Mouse (Mus musculus) midbrain, embryonic 10.5 days (tissue): Measurements from ENCODE around the gene Ctnna3. TPM values are rescaled to one million over a fixed set of nuclear protein-coding genes. Genes with fewer than 3 reads are reported as not detected.
A peak's percentile ranks its signal among the peaks of the same experiment; 100 is the strongest.

ENCODE experiments used
- DNase-seq: peaks from one replicate; pipeline ENCODE4 v3.0.0-alpha.2; 2017; ENCODE audit warnings: low spot score
- H3K27ac ChIP-seq: fragments of 300-500 bp; sonication (generic); replicated peaks from 2 replicates; pipeline ENCODE4 v1.5.1; 2016; ENCODE audit warnings: mild to moderate bottlenecking
- H3K27me3 ChIP-seq: fragments of 300-500 bp; sonication (generic); 2 replicates; pipeline ENCODE4 v1.6.1; 2016; ENCODE audit warnings: low read depth, mild to moderate bottlenecking; ENCODE audit not compliant: poor library complexity, severe bottlenecking
- H3K36me3 ChIP-seq: fragments of 300-500 bp; sonication (generic); 2 replicates; pipeline ENCODE4 v1.6.1; 2016; ENCODE audit warnings: mild to moderate bottlenecking, moderate library complexity
- H3K4me1 ChIP-seq: fragments of 300-500 bp; sonication (generic); 2 replicates; pipeline ENCODE4 v1.6.1; 2016
- H3K4me3 ChIP-seq: fragments of 300-500 bp; sonication (generic); 2 replicates; pipeline ENCODE4 v1.5.1; 2016; ENCODE audit warnings: mild to moderate bottlenecking, moderate library complexity
- H3K9me3 ChIP-seq: fragments of 300-500 bp; sonication (generic); replicated peaks from 2 replicates; pipeline ENCODE4 v1.6.1; 2016; ENCODE audit warnings: mild to moderate bottlenecking
- WGBS: fragments of 180-500 bp; shearing (Covaris S2); methylation state at CpG from one replicate; pipeline ENCODE4 v1.1.7; 2016; 5-methylcytosine and 5-hydroxymethylcytosine counted together
- polyA plus RNA-seq: library from polyadenylated mRNA; unstranded; fragments of >200 nt; fragmentation: Nextera tagmentation; extraction: Ambion mirVana; gene quantifications from 2 replicates; pipeline ENCODE4 v1.2.1, GENCODE M21; 2016

Ctnna3 gene
- polyA plus RNA-seq, 1 experiment from 2014 or later = 0.05 TPM

DNA sequence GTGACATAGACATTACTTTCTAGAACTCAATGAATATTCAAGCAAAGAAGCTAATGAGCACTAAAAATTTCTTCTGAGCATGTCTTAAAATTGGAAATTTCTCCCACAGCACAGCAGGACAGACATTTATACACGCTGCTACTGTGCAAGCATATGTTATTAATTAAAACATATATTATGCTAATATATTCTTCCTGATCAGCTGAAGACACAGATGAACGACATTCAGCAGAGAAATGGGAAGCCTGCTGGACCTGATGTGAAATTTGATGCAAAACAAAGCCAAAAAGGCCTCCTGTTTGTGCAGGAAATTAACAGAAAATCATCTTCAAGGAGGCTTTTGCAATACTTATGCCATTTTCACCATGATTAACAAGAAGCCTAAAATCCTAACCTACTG is 1114.5 kb downstream of the Ctnna3 start:
- WGBS = 73% methylated on average over 2 of the region's 2 CpGs
- no peaks in the 10 kb centered on the region for H3K4me1 ChIP-seq
- no peaks in the 10 kb centered on the region for H3K36me3 ChIP-seq
- no peak overlapping the region for H3K4me3 ChIP-seq
- DNase-seq = no peak
- H3K9me3 ChIP-seq = no peaks in the 10 kb centered on the region
- H3K27ac ChIP-seq = no peak overlapping the region
- no peaks in the 10 kb centered on the region for H3K27me3 ChIP-seq

DNA sequence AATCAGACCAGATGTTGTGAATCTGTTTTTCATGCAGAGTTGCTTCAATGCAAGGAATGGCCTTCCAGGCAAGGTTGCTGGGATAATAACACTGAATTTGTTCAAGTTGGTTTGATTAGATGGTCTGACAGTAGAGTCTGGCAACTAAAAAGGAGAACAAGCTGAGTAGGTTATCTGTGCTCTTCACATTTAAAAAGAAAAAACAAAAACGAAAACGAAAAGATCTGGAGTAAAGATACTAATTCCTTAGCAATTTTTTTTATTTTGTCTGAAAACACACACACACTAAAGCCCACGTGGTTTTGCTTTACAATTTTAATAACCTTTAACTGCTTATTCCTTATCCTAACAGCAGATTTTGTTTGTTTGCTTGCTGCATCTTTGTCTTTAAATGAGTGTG is 1141.4 kb downstream of the Ctnna3 start:
- Histone ChIP-seq H3K4me1 (no peaks in the 10 kb centered on the region), H3K36me3 (no peaks in the 10 kb centered on the region), H3K27me3 (no peaks in the 10 kb centered on the region), H3K27ac (no peak overlapping the region), H3K4me3 (no peak overlapping the region), H3K9me3 (no peaks in the 10 kb centered on the region)
- no peak for DNase-seq
- WGBS = 85% methylated on average over 3 of the region's 3 CpGs

DNA sequence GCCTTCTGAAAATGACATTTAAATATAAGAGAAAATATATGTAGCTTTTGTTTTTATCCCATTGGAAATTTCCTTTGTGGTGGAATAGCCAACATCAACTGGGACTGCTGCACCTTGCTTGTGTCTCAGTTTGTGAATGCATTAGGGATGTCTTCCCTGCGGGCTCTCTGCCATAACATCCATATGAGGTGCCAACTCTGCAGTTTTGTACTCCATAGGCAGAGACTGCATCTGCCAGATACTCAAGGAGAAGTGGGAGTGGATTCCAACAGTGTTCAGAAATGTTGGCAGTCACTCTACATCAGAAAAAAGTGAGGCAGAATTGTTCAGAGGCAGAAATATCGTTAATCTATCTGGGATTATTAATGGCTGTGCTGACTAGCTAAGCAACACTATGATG is 1158.2 kb downstream of the Ctnna3 start:
- 94% methylated on average over 2 of the region's 2 CpGs for WGBS
- H3K27me3 ChIP-seq = no peaks in the 10 kb centered on the region
- H3K4me3 ChIP-seq = no peak overlapping the region
- H3K4me1 ChIP-seq = no peaks in the 10 kb centered on the region
- H3K27ac ChIP-seq = no peak overlapping the region
- DNase-seq = no peak
- no peaks in the 10 kb centered on the region for H3K36me3 ChIP-seq
- H3K9me3 ChIP-seq = no peaks in the 10 kb centered on the region

DNA sequence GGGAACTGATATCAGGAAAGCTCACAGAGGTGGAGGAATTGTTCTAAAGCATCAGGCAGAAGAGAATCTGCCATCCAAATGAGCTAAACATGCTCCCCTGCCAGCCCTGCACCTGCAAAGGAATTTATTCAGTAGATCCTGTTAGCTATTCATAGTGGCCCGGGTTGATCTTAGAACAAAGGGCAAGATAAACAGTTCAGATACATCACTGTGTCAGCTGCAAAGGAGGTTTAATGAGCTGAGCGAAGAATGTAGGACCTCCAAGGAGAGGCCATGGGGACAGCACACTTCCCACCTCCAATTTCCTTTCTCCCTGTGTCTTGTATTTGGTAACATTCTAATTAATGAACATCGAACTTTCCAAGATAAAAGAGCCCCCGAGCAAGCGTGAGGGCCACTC is 1206.9 kb downstream of the Ctnna3 start:
- Histone ChIP-seq H3K4me1 (0 out of 2 replicates have a peak, but pooled peaks cover 6% of the 10 kb centered on the region), H3K4me3 (no peak overlapping the region), H3K27ac (no peak overlapping the region), H3K9me3 (no peaks in the 10 kb centered on the region), H3K27me3 (no peaks in the 10 kb centered on the region), H3K36me3 (no peaks in the 10 kb centered on the region)
- WGBS = 45% methylated on average over 5 of the region's 5 CpGs
- DNase-seq = no peak

DNA sequence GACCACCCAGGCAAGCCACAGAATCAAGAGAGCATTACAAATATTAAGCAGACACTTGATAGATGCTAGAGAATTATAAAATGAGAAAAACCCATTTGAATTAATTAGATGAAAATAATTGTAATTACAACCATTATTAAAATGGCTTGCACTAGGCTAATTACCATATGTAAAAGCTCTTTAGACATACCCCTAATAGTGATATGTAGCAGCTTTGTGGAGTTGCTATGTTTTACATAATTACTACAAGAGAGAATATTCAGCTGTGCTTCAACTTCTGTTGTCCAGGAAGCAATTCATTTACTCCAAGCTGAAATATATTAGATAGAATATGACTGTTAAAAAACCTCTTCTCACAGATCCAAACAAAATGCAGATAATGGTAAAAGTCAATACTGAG is 1209.2 kb downstream of the Ctnna3 start:
- no peaks in the 10 kb centered on the region for H3K27me3 ChIP-seq
- no peak overlapping the region for H3K4me3 ChIP-seq
- H3K4me1 ChIP-seq = 0 out of 2 replicates have a peak, but pooled peaks cover 6% of the 10 kb centered on the region
- no peaks in the 10 kb centered on the region for H3K36me3 ChIP-seq
- no peaks in the 10 kb centered on the region for H3K9me3 ChIP-seq
- no peak for DNase-seq
- no peak overlapping the region for H3K27ac ChIP-seq

DNA sequence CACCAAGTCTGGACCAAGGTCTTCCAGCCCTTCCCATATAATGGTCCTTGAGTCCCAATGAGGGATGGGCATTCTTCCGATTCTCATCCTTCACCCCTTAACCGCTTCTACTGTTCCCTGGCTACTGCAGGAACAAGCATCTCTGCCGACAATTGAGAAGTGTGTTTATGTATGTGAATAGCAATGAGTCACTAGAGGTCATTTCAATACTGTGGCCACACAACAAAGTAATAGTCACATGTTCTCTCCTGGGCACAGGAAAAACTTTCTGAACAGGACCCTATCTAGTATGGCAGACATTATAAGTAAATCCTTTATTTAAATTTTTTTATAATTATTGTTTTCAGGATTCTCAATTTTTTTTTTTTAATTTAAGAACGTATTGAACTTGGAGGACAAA is 1211.2 kb downstream of the Ctnna3 start:
- no peak overlapping the region for H3K4me3 ChIP-seq
- H3K36me3 ChIP-seq = no peaks in the 10 kb centered on the region
- 82% methylated on average over 4 of the region's 4 CpGs for WGBS
- H3K4me1 ChIP-seq = 0 out of 2 replicates have a peak, but pooled peaks cover 6% of the 10 kb centered on the region
- no peak for DNase-seq
- H3K27me3 ChIP-seq = no peaks in the 10 kb centered on the region
- H3K9me3 ChIP-seq = no peaks in the 10 kb centered on the region
- H3K27ac ChIP-seq = no peak overlapping the region

DNA sequence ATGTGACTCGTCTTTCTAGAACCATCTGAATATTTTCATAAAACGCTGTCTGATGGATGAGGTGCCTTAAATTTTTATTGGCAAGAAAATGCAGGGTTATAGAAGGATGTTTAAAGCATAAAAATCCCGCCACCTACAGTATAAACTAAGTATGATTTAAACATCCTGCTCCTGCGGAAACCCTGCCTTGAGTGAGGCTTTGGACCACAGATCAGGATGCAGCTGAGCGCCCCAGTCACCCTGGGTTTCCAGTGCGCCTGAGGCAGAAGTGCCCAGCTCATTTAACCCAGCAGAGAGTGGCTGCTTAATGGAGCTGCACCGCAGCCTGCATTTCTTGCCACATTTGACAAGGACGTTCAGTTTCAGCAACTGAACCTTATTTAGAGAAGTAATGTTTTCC is 1211.7 kb downstream of the Ctnna3 start:
- H3K4me1 ChIP-seq = 0 out of 2 replicates have a peak, but pooled peaks cover 5% of the 10 kb centered on the region
- no peaks in the 10 kb centered on the region for H3K27me3 ChIP-seq
- no peak overlapping the region for H3K27ac ChIP-seq
- H3K4me3 ChIP-seq = no peak overlapping the region
- no peak for DNase-seq
- H3K9me3 ChIP-seq = no peaks in the 10 kb centered on the region
- H3K36me3 ChIP-seq = no peaks in the 10 kb centered on the region
- WGBS = 77% methylated on average over 8 of the region's 8 CpGs

DNA sequence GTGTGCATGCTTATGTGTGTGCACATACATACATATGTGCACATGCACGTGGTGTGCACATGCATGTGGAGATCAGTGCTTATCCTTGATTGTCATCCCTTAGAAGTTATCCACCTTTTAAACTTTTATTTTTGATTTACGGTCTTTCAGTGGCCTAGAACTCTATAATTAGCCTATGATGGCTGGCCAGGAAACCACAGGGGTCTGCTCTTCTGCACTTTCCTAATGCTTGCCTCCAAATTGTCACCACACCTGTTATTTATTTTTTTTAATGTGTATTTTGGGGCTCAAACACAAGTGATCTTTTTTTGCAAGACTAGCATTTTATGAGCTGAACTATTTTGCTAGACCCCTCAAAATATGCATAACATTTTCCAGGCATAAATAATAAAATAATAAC is 1214.1 kb downstream of the Ctnna3 start:
- no peak overlapping the region for H3K4me3 ChIP-seq
- no peaks in the 10 kb centered on the region for H3K9me3 ChIP-seq
- H3K4me1 ChIP-seq = no peaks in the 10 kb centered on the region
- no peak for DNase-seq
- 78% methylated on average over 2 of the region's 2 CpGs for WGBS
- no peaks in the 10 kb centered on the region for H3K27me3 ChIP-seq
- no peak overlapping the region for H3K27ac ChIP-seq
- H3K36me3 ChIP-seq = no peaks in the 10 kb centered on the region

DNA sequence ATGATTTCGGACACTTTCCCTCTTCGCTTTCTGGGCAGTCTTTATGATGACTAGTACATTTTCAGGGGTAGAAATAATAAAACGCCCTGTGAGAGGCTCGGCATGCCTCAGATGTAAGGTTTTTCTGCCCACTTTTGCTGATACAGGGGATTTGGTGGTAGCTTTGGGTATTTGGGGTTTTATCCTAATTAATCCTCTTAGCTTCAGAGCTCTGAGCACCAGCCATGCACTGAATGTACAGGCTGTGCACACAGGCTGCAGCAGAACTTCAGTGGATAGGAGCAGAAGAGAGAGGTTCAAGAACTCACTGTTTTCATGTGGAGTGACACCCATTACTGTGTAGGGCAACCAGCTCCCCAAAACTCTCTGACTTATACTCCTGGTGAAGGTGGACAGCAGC is 1231.3 kb downstream of the Ctnna3 start:
- H3K4me1 ChIP-seq = peaks cover 12% of the 10 kb centered on the region
- no peaks in the 10 kb centered on the region for H3K9me3 ChIP-seq
- 39% methylated on average over 4 of the region's 4 CpGs for WGBS
- no peak overlapping the region for H3K27ac ChIP-seq
- peak; percentile 12 for DNase-seq
- H3K4me3 ChIP-seq = no peak overlapping the region
- no peaks in the 10 kb centered on the region for H3K36me3 ChIP-seq
- H3K27me3 ChIP-seq = peaks cover 10% of the 10 kb centered on the region; the same call in 1 of the 2 replicates

DNA sequence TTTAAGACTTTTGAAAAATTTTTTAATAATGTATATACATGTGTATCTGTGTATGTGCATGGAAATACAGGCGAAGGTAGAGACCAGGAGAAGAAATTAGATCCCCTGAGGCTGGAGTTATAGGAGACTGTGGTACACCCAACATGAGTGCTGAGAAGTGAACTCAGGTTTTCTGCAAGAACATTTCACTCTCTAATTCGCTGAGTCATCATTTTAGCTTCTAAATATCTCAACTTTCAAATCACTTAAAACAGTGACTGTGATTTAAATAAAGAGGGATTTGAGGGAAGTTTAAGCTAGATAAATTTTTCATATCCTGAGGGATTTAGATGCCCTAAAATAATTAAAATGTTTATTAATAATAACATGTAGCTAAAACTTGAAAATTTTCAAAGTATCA is 1241.6 kb downstream of the Ctnna3 start:
- Histone ChIP-seq H3K4me1 (peaks cover 7% of the 10 kb centered on the region; the same call in 1 of the 2 replicates), H3K27me3 (no peaks in the 10 kb centered on the region), H3K9me3 (no peaks in the 10 kb centered on the region), H3K27ac (no peak overlapping the region), H3K4me3 (no peak overlapping the region), H3K36me3 (no peaks in the 10 kb centered on the region)
- WGBS = 87% methylated on average over 2 of the region's 2 CpGs
- no peak for DNase-seq

DNA sequence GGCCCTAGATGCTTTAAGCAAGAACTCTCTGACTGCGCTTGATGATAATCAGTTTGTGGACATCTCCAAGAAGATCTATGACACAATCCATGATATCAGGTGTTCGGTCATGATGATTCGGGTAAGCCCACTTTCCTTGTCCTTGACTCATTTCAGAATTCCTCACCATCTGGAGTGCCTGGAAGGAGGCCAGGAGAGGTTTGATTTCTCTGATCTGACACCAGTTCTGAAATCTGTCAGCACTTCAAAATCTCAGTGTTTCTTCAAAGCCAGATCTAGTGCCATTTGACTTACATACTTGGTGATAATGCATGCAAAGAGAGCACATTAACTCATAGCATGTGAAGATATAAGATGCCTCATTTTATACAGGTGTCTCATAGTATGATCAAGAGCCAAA is 1245.9 kb downstream of the Ctnna3 start:
- 93% methylated on average over 3 of the region's 3 CpGs for WGBS
- no peaks in the 10 kb centered on the region for H3K27me3 ChIP-seq
- no peaks in the 10 kb centered on the region for H3K36me3 ChIP-seq
- no peaks in the 10 kb centered on the region for H3K4me1 ChIP-seq
- no peak overlapping the region for H3K4me3 ChIP-seq
- H3K9me3 ChIP-seq = no peaks in the 10 kb centered on the region
- DNase-seq = no peak
- no peak overlapping the region for H3K27ac ChIP-seq

DNA sequence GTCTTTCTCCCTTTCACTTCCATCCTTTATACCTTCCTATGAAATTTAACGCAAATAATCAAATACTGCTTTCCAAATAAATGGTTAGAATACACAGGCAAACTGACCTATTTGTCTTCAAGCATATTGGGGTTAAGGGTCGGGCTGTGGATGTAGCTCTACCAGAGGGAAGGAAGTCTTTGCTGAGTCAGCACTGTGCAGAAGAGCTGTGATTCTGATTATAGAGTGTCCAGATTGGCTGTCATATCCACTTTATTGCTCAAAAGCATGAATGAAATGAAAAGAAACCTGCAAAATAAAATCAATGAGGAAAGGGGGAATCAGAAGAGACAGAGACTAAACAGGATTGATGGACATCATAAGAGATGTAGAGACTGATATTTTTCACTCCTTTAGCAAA is 1280.1 kb downstream of the Ctnna3 start:
- H3K9me3 ChIP-seq = no peaks in the 10 kb centered on the region
- H3K4me1 ChIP-seq = no peaks in the 10 kb centered on the region
- no peak overlapping the region for H3K27ac ChIP-seq
- no peak overlapping the region for H3K4me3 ChIP-seq
- DNase-seq = no peak
- H3K36me3 ChIP-seq = no peaks in the 10 kb centered on the region
- no peaks in the 10 kb centered on the region for H3K27me3 ChIP-seq
- 88% methylated on average over 2 of the region's 2 CpGs for WGBS

DNA sequence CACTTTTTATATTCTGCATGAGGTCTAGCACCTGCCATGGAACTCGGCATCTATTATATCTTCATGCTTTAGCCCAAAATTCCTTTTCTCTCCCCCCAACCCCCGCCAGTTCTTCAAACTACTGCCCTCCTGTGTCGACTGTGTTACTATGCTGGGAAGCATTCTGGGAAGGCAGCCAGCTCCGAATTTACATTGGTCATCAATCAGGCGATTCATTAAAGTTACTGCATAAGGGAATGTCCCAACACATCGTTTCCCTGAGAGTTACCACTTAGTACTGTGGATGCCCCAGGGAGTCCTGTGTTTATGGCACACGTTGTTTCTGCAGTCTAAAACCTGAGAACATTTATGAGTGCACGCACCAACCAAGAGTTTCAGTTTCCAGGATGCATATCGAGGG is 1288.1 kb downstream of the Ctnna3 start:
- Histone ChIP-seq H3K9me3 (no peaks in the 10 kb centered on the region), H3K36me3 (no peaks in the 10 kb centered on the region), H3K4me3 (no peak overlapping the region), H3K4me1 (no peaks in the 10 kb centered on the region), H3K27me3 (no peaks in the 10 kb centered on the region), H3K27ac (no peak overlapping the region)
- DNase-seq = no peak
- 88% methylated on average over 9 of the region's 9 CpGs for WGBS

DNA sequence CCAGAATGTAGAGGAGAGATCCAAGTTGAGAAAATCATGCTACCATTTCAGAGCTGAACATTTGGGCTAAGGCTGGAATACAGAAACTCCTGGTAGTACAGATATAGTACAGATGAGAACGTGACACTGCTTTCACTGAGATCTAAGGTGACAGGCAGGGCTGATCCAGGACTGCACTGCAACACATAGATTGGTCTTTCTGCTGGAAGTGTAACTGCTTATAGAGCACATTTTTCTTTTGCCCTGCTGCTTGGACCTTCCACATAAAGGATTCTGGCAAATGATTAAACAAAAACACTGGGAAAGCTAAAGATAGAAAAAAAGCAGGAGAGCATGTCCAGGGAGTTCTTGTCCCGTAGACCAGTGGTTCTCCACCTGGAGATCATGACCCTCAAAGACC is 1305.8 kb downstream of the Ctnna3 start:
- no peak overlapping the region for H3K27ac ChIP-seq
- no peaks in the 10 kb centered on the region for H3K36me3 ChIP-seq
- WGBS = 87% methylated on average over 2 of the region's 2 CpGs

More for the DNA sequence above, 1305.8 kb downstream of the Ctnna3 start:
- no peaks in the 10 kb centered on the region for H3K27me3 ChIP-seq
- no peak for DNase-seq
- H3K4me1 ChIP-seq = no peaks in the 10 kb centered on the region
- no peak overlapping the region for H3K4me3 ChIP-seq
- no peaks in the 10 kb centered on the region for H3K9me3 ChIP-seq
